Mouse (Mus musculus): ENCODE measurements around the gene Tspan9.

Gene Tspan9

DNA sequence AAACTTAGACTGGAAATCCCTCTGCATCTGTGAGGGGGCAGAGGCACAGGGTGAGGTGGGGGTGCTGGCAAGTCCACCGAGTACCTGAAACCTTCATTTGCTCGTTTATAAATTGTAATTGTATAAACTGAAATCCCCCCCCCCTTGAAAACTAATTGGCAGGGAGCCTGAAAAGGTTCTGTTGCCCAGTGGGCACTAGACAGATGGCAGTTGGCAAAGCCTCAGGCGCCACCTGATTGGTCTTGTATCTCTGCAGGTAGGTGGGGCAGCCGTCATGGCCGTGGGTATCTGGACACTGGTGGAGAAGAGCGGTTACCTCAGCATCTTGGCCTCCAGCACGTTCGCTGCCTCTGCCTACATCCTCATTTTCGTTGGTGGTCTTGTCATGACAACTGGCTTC is 220.1 kb downstream of the Tspan9 start:
- no peak for DNase-seq (ENCODE audit: low spot score)

DNA sequence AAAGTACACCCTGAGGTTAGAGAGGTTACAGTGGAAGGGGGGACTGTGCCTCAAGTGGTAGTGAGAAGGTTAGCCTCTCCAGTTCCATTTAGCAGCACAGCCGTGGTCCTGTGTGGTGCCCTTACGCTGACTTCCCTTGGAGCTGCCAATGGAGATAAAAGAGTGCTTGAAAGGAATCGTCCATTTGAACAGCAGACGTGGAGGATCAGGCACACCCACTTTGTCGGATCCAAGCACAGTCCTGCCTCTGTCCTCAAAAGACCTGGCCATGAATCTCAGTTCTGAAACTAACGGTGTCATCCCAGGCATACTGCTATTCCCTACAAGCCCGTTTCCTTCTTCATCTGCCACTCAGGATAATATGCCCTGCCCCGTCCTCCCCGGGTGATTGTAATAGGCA is 221.4 kb downstream of the Tspan9 start:
- DNase-seq (ENCODE audit: low spot score) = no peak

DNA sequence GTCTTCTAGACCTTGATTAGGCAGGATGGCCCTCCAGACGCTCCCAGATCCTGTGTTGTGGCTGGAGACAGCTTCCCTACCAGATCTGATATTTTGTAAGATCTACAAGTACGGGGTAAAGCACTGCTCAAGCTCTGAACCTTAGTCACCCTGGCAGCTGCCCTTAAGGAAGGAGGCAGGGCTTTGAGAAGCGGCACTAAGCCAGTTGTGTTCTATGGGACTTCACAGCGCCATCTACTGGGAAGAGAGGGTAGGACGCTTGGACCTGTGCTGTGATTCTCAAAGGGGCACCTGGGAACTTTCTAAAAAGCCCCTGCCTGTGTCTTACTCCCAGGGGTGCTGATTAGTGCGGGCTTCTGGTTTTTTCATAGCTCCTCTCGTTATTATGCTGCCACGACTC is 222.7 kb downstream of the Tspan9 start:
- peak; percentile 91 for DNase-seq (ENCODE audit: low spot score)

DNA sequence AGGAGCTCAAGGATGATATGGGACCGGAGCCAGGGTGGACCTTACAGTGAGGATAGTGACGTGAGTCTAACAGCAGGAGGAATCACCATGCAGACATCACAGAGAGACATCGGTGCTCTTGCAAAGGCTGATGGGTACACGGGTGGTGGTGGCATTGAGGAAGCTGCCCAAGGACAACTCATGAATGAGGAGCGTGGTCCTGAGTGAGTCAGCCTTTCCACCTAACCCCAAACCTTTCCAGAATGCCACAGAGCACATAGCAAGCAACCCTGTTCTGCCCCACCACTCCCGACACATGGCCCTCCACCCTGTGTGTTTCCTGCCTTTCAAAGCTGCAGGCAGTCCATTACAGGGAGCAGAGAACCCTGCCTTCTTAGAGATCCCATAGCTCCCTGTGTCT is 223.9 kb downstream of the Tspan9 start:
- no peak for DNase-seq (ENCODE audit: low spot score)

DNA sequence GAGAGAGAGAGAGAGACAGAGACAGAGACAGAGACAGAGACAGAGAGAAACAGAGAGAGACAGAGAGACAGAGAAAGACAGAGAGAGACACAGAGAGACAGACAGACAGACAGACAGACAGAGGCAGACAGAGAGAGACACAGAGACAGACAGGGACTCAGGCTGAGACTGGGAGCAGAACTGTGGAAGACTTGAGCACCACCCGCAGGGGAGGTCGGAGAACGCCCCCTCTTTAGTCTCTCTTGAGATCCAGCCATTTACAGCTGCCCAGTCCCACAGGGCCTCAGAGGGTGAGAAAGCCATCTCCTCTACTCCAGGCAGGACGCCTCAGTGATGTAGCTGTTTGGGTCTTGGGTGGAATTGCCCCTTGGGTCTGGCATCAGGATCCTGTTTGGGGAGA is 225.7 kb downstream of the Tspan9 start:
- no peak for DNase-seq (ENCODE audit: low spot score)

DNA sequence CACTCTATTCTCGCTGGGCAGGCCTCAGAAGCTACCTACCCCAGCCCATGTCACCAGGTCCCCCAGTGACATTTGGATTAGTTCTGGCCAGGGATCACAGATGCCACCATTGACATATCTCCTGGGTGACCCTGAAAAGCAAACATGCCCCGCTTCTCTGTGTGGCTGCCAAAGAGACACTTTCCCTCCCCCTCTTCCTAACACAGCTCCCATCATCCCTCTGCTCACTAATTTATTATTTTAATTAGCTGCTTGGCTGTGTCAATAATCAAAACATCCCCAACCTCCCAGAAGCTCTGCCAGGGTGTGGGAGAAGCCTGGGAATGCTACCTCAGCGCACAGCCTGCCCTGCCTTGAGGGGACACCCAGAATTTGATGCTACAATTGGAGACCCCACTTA is 226.4 kb downstream of the Tspan9 start:
- DNase-seq (ENCODE audit: low spot score) = no peak

DNA sequence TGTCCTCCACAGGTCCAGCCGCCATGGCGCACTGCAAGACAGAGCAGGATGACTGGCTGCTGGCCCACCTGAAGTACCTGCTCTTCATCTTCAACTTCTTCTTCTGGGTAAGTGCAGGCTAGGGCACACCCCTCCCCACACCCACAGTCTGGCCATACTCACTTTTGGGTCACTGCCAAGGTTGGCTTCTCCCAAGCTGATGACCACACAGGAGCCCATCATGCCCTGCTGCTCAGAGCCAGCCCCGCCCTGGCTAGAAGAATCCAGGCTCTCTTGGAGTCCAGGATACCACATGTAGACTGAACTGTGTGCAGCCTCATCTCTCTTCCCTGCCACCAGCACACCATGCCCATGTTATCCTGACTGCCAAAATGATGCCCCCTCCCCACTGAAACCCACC is 230.5 kb downstream of the Tspan9 start:
- no peak for DNase-seq (ENCODE audit: low spot score)

DNA sequence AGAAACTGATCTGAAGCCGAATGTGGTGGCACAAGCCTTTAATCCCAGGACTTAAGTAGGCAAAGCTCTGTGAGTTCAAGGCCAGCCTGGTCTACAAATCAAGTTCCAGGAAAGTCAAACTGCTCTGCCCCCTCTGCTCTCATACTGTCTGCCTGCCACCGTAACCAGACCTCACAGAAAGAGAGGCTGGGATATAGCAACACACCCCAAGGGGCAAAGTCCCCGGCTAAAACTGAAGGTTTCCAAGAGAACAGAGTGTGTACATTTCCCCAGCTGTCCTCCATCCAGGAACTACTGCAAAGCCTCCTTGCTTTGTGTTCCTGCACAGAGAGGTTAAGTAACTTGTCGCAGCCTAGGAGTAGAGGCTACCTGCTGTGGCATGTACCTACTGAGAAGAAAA is 231.7 kb downstream of the Tspan9 start:
- no peak for DNase-seq (ENCODE audit: low spot score)
